Mouse (Mus musculus): ENCODE measurements at regions not wholly inside any gene's neighbourhood (a gene's known extent, or its start where the extent isn't known, plus 50 kb on each side); places are given as distances from the start of the nearest gene placed in this dataset.

DNA sequence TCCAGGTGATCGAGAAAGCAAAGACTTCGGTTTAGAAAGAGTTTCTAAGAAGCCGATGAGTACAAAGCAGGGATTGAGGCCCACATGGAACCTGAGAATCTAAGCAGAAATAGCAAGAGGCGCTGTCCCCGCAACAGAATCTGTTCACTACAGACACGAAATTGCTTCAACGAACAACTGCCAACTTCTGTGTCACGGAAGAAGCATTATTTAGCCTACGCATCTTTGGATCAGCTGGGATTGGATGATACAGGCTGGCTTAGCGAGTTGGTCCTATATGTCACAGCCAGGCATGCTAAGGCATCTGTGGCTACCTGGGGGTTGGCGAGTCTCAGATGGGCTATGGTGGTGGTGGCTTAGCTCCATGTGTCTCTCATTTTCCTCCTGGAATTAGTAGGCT is 269.1 kb downstream of the CK137956 start:
- ATAC-seq (ENCODE audit: insufficient number of reproducible peaks, low FRiP score, low TSS enrichment, low read depth) = no peak
- 97% methylated on average over 11 of the region's 11 CpGs for WGBS

GRCm38 (mm10) chr4:127689986-127690385 is 280.8 kb downstream of the CK137956 start:
- Histone ChIP-seq H3K27me3 (ENCODE audit: control insufficient read depth, insufficient read depth, low read length) (no peaks in the 10 kb centered on the region), H3K4me2 (ENCODE audit: low read depth, severe bottlenecking) (no peak overlapping the region), H3K36me3 (ENCODE audit: control insufficient read depth, insufficient read depth, low read length) (no peaks in the 10 kb centered on the region), H3K9ac (ENCODE audit: low read length) (no peak overlapping the region), H3K9me3 (ENCODE audit: control insufficient read depth, low read length) (no peaks in the 10 kb centered on the region), H3K4me3 (ENCODE audit: low read depth, low read length) (no peak overlapping the region), H3K4me1 (ENCODE audit: control insufficient read depth, insufficient read depth, low read length) (no peaks in the 10 kb centered on the region), H3K27ac (replicated peaks; ENCODE audit: low read depth, low read length) (no peak overlapping the region)
- no peak for ATAC-seq (ENCODE audit: insufficient number of reproducible peaks, low FRiP score, low TSS enrichment, low read depth)
- DNase-seq (ENCODE audit: low spot score) = no peak
- WGBS = 82% methylated on average over 4 of the region's 4 CpGs

More for the DNA sequence above, 269.1 kb downstream of the CK137956 start:
- Histone ChIP-seq H3K27ac (replicated peaks; ENCODE audit: low read depth, low read length) (no peak overlapping the region), H3K36me3 (ENCODE audit: control insufficient read depth, insufficient read depth, low read length) (no peaks in the 10 kb centered on the region), H3K4me2 (ENCODE audit: low read depth, severe bottlenecking) (no peak overlapping the region), H3K9me3 (ENCODE audit: control insufficient read depth, low read length) (no peaks in the 10 kb centered on the region), H3K4me1 (ENCODE audit: control insufficient read depth, insufficient read depth, low read length) (no peaks in the 10 kb centered on the region), H3K4me3 (ENCODE audit: low read depth, low read length) (no peak overlapping the region), H3K27me3 (ENCODE audit: control insufficient read depth, insufficient read depth, low read length) (no peaks in the 10 kb centered on the region), H3K9ac (ENCODE audit: low read length) (no peak overlapping the region)
- no peak for DNase-seq (ENCODE audit: low spot score)

DNA sequence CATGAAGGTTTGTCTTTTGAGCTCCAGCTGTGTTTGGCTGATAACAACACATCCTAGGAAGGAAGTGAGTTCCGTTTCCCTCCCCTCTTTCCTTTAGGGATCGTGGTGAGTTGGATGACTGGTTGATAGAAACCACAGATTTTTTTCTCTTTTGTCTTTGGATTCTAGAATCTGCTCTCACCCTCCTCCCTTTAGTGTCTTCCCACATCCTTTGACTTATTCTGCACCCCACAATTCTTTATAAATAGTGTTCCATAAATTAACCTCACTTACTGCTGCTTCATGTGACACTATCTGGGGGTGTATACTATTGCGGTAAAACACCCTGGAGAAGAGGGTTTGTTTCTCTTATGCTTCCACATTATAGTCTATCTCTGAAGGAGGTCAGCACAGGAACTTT is 285.7 kb downstream of the CK137956 start:
- H3K9me3 ChIP-seq (ENCODE audit: control insufficient read depth, low read length) = no peaks in the 10 kb centered on the region
- H3K9ac ChIP-seq (ENCODE audit: low read length) = no peak overlapping the region
- ATAC-seq (ENCODE audit: insufficient number of reproducible peaks, low FRiP score, low TSS enrichment, low read depth) (no peak), DNase-seq (ENCODE audit: low spot score) (no peak)
- H3K4me3 ChIP-seq (ENCODE audit: low read depth, low read length) = no peak overlapping the region
- no peaks in the 10 kb centered on the region for H3K27me3 ChIP-seq (ENCODE audit: control insufficient read depth, insufficient read depth, low read length)
- no peak overlapping the region for H3K27ac ChIP-seq (replicated peaks; ENCODE audit: low read depth, low read length)
- no peaks in the 10 kb centered on the region for H3K4me1 ChIP-seq (ENCODE audit: control insufficient read depth, insufficient read depth, low read length)
- whole genome bisulfite sequencing = 88% methylated on average over 3 of the region's 3 CpGs
- no peak overlapping the region for H3K4me2 ChIP-seq (ENCODE audit: low read depth, severe bottlenecking)
- H3K36me3 ChIP-seq (ENCODE audit: control insufficient read depth, insufficient read depth, low read length) = no peaks in the 10 kb centered on the region

DNA sequence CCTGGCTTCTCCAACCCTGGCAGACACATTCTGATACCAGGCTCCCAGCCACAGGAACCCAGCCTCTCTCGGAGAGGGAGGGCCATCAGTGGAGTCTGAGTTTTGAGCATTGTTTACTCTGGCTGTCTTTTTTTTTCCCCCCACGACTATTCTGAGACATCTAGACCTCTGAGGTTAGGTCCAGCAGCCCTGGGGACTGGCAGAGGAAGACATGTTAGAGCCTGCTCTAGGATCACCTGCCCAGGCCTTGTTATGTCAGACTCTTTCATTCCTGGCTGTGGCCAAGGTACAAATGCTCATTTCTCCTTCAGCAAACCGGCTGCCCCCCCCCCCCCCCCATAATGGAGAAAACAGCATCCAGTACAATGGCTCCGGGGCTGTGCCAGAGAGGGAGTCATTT is 291.4 kb downstream of the CK137956 start:
- DNase-seq (ENCODE audit: low spot score) (no peak), ATAC-seq (ENCODE audit: insufficient number of reproducible peaks, low FRiP score, low TSS enrichment, low read depth) (no peak)
- no peaks in the 10 kb centered on the region for H3K27me3 ChIP-seq (ENCODE audit: control insufficient read depth, insufficient read depth, low read length)
- H3K4me1 ChIP-seq (ENCODE audit: control insufficient read depth, insufficient read depth, low read length) = no peaks in the 10 kb centered on the region
- no peaks in the 10 kb centered on the region for H3K9me3 ChIP-seq (ENCODE audit: control insufficient read depth, low read length)
- no peak overlapping the region for H3K9ac ChIP-seq (ENCODE audit: low read length)
- H3K4me3 ChIP-seq (ENCODE audit: low read depth, low read length) = no peak overlapping the region
- H3K4me2 ChIP-seq (ENCODE audit: low read depth, severe bottlenecking) = no peak overlapping the region
- no peak overlapping the region for H3K27ac ChIP-seq (replicated peaks; ENCODE audit: low read depth, low read length)
- WGBS = 50% methylated on average over 4 of the region's 4 CpGs
- no peaks in the 10 kb centered on the region for H3K36me3 ChIP-seq (ENCODE audit: control insufficient read depth, insufficient read depth, low read length)

DNA sequence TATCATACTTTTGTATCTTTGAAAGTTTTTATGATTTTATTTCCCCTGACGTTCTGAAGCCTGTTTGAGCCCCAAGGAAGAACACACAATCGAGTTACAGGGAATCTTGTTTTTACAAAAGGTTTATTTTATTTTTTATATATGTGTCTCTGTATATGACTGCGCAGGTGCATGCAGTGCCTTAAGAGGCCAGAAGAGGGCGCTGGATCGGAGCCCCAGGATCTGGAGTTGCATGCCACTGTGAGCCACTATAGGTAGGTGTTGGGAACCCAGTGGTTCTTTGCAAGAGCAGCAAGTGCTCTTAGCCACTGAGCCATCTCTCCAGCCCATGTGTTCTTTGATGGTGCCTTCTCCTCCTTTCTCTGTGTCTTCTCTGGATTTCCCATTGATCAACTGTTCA is 292.3 kb downstream of the CK137956 start:
- no peak for ATAC-seq (ENCODE audit: insufficient number of reproducible peaks, low FRiP score, low TSS enrichment, low read depth)
- DNase-seq (ENCODE audit: low spot score) = no peak
- no peak overlapping the region for H3K27ac ChIP-seq (replicated peaks; ENCODE audit: low read depth, low read length)
- WGBS = 55% methylated on average over 5 of the region's 5 CpGs
- no peaks in the 10 kb centered on the region for H3K36me3 ChIP-seq (ENCODE audit: control insufficient read depth, insufficient read depth, low read length)
- H3K4me1 ChIP-seq (ENCODE audit: control insufficient read depth, insufficient read depth, low read length) = no peaks in the 10 kb centered on the region; the same call in 1 of the 2 replicates
- no peak overlapping the region for H3K9ac ChIP-seq (ENCODE audit: low read length)
- H3K27me3 ChIP-seq (ENCODE audit: control insufficient read depth, insufficient read depth, low read length) = no peaks in the 10 kb centered on the region
- H3K4me3 ChIP-seq (ENCODE audit: low read depth, low read length) = no peak overlapping the region
- no peaks in the 10 kb centered on the region for H3K9me3 ChIP-seq (ENCODE audit: control insufficient read depth, low read length)
- H3K4me2 ChIP-seq (ENCODE audit: low read depth, severe bottlenecking) = no peak overlapping the region

- DNase-seq (ENCODE audit: low spot score) = no peak
- Histone ChIP-seq H3K27ac (replicated peaks; ENCODE audit: low read depth, low read length) (no peak overlapping the region), H3K4me1 (ENCODE audit: control insufficient read depth, insufficient read depth, low read length) (peaks cover 3% of the 10 kb centered on the region; the same call in 1 of the 2 replicates), H3K9ac (ENCODE audit: low read length) (no peak overlapping the region), H3K36me3 (ENCODE audit: control insufficient read depth, insufficient read depth, low read length) (no peaks in the 10 kb centered on the region), H3K27me3 (ENCODE audit: control insufficient read depth, insufficient read depth, low read length) (no peaks in the 10 kb centered on the region), H3K9me3 (ENCODE audit: control insufficient read depth, low read length) (no peaks in the 10 kb centered on the region), H3K4me3 (ENCODE audit: low read depth, low read length) (no peak overlapping the region), H3K4me2 (ENCODE audit: low read depth, severe bottlenecking) (no peak overlapping the region)
- 23% methylated on average over 16 of the region's 16 CpGs for WGBS
- ATAC-seq (ENCODE audit: insufficient number of reproducible peaks, low FRiP score, low TSS enrichment, low read depth) = no peak
These were observed 294.9 kb downstream of the CK137956 start for GRCm38 (mm10) chr4:127675745-127676315.

GRCm38 (mm10) chr4:127659950-127660349 is 302.0 kb upstream of the Gjb5 start:
- Histone ChIP-seq H3K36me3 (ENCODE audit: control insufficient read depth, insufficient read depth, low read length) (no peaks in the 10 kb centered on the region), H3K9me3 (ENCODE audit: control insufficient read depth, low read length) (no peaks in the 10 kb centered on the region), H3K4me1 (ENCODE audit: control insufficient read depth, insufficient read depth, low read length) (no peaks in the 10 kb centered on the region), H3K4me3 (ENCODE audit: low read depth, low read length) (no peak overlapping the region), H3K27me3 (ENCODE audit: control insufficient read depth, insufficient read depth, low read length) (no peaks in the 10 kb centered on the region), H3K4me2 (ENCODE audit: low read depth, severe bottlenecking) (no peak overlapping the region), H3K9ac (ENCODE audit: low read length) (no peak overlapping the region), H3K27ac (replicated peaks; ENCODE audit: low read depth, low read length) (no peak overlapping the region)
- 90% methylated on average over 1 of the region's 1 CpGs for WGBS
- DNase-seq (ENCODE audit: low spot score) (no peak), ATAC-seq (ENCODE audit: insufficient number of reproducible peaks, low FRiP score, low TSS enrichment, low read depth) (no peak)

DNA sequence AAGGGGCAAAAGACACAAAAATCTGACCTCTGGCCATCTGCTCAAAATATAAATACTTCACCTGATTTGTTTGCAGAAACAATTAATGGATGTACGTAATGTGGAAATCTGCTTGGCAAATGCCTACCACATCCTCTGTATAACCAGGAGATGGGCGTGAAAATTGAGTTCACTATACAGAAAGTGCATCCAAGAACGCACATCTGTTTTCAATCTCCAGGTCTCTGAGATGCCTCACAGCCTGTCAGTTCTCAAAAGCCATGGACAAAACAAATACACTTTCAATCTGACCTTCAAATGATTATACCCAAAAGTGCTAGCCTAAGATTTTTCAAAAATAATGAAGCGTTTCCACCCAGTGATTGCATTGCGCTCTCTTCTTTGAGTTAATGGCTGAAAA is 293.6 kb upstream of the Gjb5 start:
- H3K4me2 ChIP-seq (ENCODE audit: low read depth, severe bottlenecking) = no peak overlapping the region
- no peak overlapping the region for H3K27ac ChIP-seq (replicated peaks; ENCODE audit: low read depth, low read length)
- ATAC-seq (ENCODE audit: insufficient number of reproducible peaks, low FRiP score, low TSS enrichment, low read depth) (no peak), DNase-seq (ENCODE audit: low spot score) (no peak)
- no peaks in the 10 kb centered on the region for H3K27me3 ChIP-seq (ENCODE audit: control insufficient read depth, insufficient read depth, low read length)
- H3K4me3 ChIP-seq (ENCODE audit: low read depth, low read length) = no peak overlapping the region
- WGBS = 65% methylated on average over 5 of the region's 5 CpGs
- no peaks in the 10 kb centered on the region for H3K36me3 ChIP-seq (ENCODE audit: control insufficient read depth, insufficient read depth, low read length)
- no peaks in the 10 kb centered on the region for H3K9me3 ChIP-seq (ENCODE audit: control insufficient read depth, low read length)
- H3K4me1 ChIP-seq (ENCODE audit: control insufficient read depth, insufficient read depth, low read length) = no peaks in the 10 kb centered on the region
- no peak overlapping the region for H3K9ac ChIP-seq (ENCODE audit: low read length)

GRCm38 (mm10) chr4:127648011-127648410 is 290.0 kb upstream of the Gjb5 start:
- DNase-seq (ENCODE audit: low spot score) (no peak), ATAC-seq (ENCODE audit: insufficient number of reproducible peaks, low FRiP score, low TSS enrichment, low read depth) (no peak)
- WGBS = 46% methylated on average over 5 of the region's 5 CpGs
- no peaks in the 10 kb centered on the region for H3K9me3 ChIP-seq (ENCODE audit: control insufficient read depth, low read length)
- no peak overlapping the region for H3K9ac ChIP-seq (ENCODE audit: low read length)
- H3K36me3 ChIP-seq (ENCODE audit: control insufficient read depth, insufficient read depth, low read length) = no peaks in the 10 kb centered on the region
- no peaks in the 10 kb centered on the region for H3K4me1 ChIP-seq (ENCODE audit: control insufficient read depth, insufficient read depth, low read length)
- H3K27ac ChIP-seq (replicated peaks; ENCODE audit: low read depth, low read length) = no peak overlapping the region
- no peak overlapping the region for H3K4me2 ChIP-seq (ENCODE audit: low read depth, severe bottlenecking)
- H3K4me3 ChIP-seq (ENCODE audit: low read depth, low read length) = no peak overlapping the region
- H3K27me3 ChIP-seq (ENCODE audit: control insufficient read depth, insufficient read depth, low read length) = no peaks in the 10 kb centered on the region
